Mouse (Mus musculus): ENCODE data around the gene Tnrc6a. TPM values are rescaled to one million over a fixed set of nuclear protein-coding genes. Genes with fewer than 3 reads are reported as not detected.

Gene Tnrc6a
- total RNA-seq, 2 experiments from 2014 or later = 70.3 to 76.4 TPM

- no peak for DNase-seq (ENCODE audit: low spot score in 2 of 2)
These were observed 96.9 kb downstream of the Tnrc6a start for GRCm38 (mm10) chr7:123220633-123220942.

- DNase-seq (ENCODE audit: low spot score in 2 of 2) = no peak
These were observed 100.4 kb downstream of the Tnrc6a start for GRCm38 (mm10) chr7:123224076-123224475.

- DNase-seq (ENCODE audit: low spot score in 2 of 2) = no peak
These were observed 101.5 kb downstream of the Tnrc6a start for GRCm38 (mm10) chr7:123225159-123225558.

- peak in 1 of 2 experiments; percentile 18 for DNase-seq (ENCODE audit: low spot score in 2 of 2)
These were observed 111.8 kb downstream of the Tnrc6a start for GRCm38 (mm10) chr7:123235449-123235848.

GRCm38 (mm10) chr7:123238621-123239020 is 114.9 kb downstream of the Tnrc6a start:
- DNase-seq (ENCODE audit: low spot score in 2 of 2) = no peak

- DNase-seq (ENCODE audit: low spot score in 2 of 2) = no peak
These were observed 116.4 kb downstream of the Tnrc6a start for GRCm38 (mm10) chr7:123240064-123240463.

GRCm38 (mm10) chr7:123242241-123242640 is 118.6 kb downstream of the Tnrc6a start:
- no peak for DNase-seq (ENCODE audit: low spot score in 2 of 2)

GRCm38 (mm10) chr7:123244833-123245232 is 121.1 kb downstream of the Tnrc6a start:
- DNase-seq (ENCODE audit: low spot score in 2 of 2) = no peak

Other genes with a start within 250 kb of the Tnrc6a start
- gene Rbbp6, start 158.2 kb upstream of the Tnrc6a start, total RNA-seq (2021) = 10 to 100 TPM; 79.1 to 86.2 TPM
- gene Slc5a11, start 90.9 kb downstream of the Tnrc6a start, total RNA-seq (2021) = 1 to 10 TPM in 1 of 2 experiments, not detected in 1; 3.0 TPM
- 10 to 100 TPM; 34.0 to 35.7 TPM for gene Lcmt1, start 245.9 kb downstream of the Tnrc6a start, total RNA-seq (2021)
- 10 to 100 TPM; 43.5 to 54.8 TPM for gene Arhgap17, start 246.0 kb downstream of the Tnrc6a start, total RNA-seq (2021)